27 mouse cellular contexts compared by ENCODE assay signal in genomic region chr15:12763147-12763546, GRCm38 (mm10). TPM values are rescaled to one million over a fixed set of nuclear protein-coding genes. Genes with fewer than 3 reads are reported as not detected.
A peak's percentile ranks its signal among the peaks of the same experiment; 100 is the strongest.
DNase-seq lines count a peak whose midpoint lies in the region; ATAC-seq and TF ChIP-seq lines count a peak whose summit lies in the region.
"Had no signal": no experiment of that assay in that cellular context is flagged by ENCODE, and none has a peak within 500 bp of the region (broad histone marks: within the 10 kb centered on the region; RNA-seq: fewer than 3 reads in every experiment).

No protein-coding gene starts in this region.

- H3K9ac ChIP-seq in forebrain, postnatal 0 days: no peak overlapping the region
- no peak overlapping the region for H3K9ac ChIP-seq in forebrain, embryonic 13.5 days
- no peak overlapping the region for H3K9ac ChIP-seq in kidney, embryonic 14.5 days (ENCODE audit: low read depth, low read length)
- no peak overlapping the region for H3K9ac ChIP-seq in neural tube, embryonic 13.5 days
- H3K9ac ChIP-seq in neural tube, embryonic 15.5 days (replicated peaks): no peak overlapping the region
- no peak overlapping the region for H3K9ac ChIP-seq in limb, embryonic 12.5 days (replicated peaks)
- H3K9ac ChIP-seq: embryonic facial prominence, embryonic 12.5 days; forebrain, embryonic 12.5 days; liver, embryonic 15.5 days; stomach, embryonic 15.5 days had no signal

- DNase-seq in forebrain, postnatal 0 days: peak; percentile 33
- no peak for DNase-seq in kidney, adult 18-20 months
- DNase-seq: adrenal gland, postnatal 36 days; cerebellum, adult 11-12 months; cerebellum, postnatal 14 days; kidney, postnatal 36 days; liver; right cerebral cortex, postnatal 4 days; thymus, postnatal 36 days had no signal

- ATAC-seq in forebrain, postnatal 0 days: peak; percentile 65
- ATAC-seq in forebrain, embryonic 13.5 days: no peak
- ATAC-seq in kidney, embryonic 14.5 days (ENCODE audit: low FRiP score, low TSS enrichment): peak; percentile 72
- 0 out of 2 replicates have a peak, but pooled peaks have one; percentile 12 for ATAC-seq in neural tube, embryonic 13.5 days (ENCODE audit: low read depth)
- no peak for ATAC-seq in neural tube, embryonic 15.5 days (ENCODE audit: low FRiP score)
- ATAC-seq in limb, embryonic 12.5 days (ENCODE audit: insufficient number of reproducible peaks, insufficient read depth, low FRiP score, low TSS enrichment, low read depth): peak; percentile 52; the same call in 1 of the 2 replicates
- no peak for ATAC-seq in megakaryocyte, adult 5-6 weeks (ENCODE audit: poor library complexity, severe bottlenecking)
- ATAC-seq: hindbrain, postnatal 0 days; intestine, embryonic 16.5 days; midbrain, embryonic 16.5 days had no signal

- no peak overlapping the region; the same call in 1 of the 2 replicates for H3K27ac ChIP-seq in forebrain, postnatal 0 days (ENCODE audit: low read depth, low read length)
- H3K27ac ChIP-seq in forebrain, embryonic 13.5 days: no peak overlapping the region
- no peak overlapping the region for H3K27ac ChIP-seq in kidney, embryonic 14.5 days (ENCODE audit: low read depth, low read length)
- H3K27ac ChIP-seq in neural tube, embryonic 13.5 days (replicated peaks): no peak overlapping the region
- H3K27ac ChIP-seq in neural tube, embryonic 15.5 days (replicated peaks): no peak overlapping the region
- H3K27ac ChIP-seq in limb, embryonic 12.5 days: peak overlapping the region; percentile 62
- H3K27ac ChIP-seq: embryonic facial prominence, embryonic 12.5 days; forebrain, embryonic 12.5 days; hindbrain, postnatal 0 days; liver, embryonic 15.5 days; macrophage; midbrain, embryonic 10.5 days; stomach, embryonic 15.5 days had no signal

- no peak overlapping the region for H3K4me2 ChIP-seq in forebrain, postnatal 0 days (ENCODE audit: low read depth)
- H3K4me2 ChIP-seq in forebrain, embryonic 13.5 days: no peak overlapping the region
- H3K4me2 ChIP-seq in kidney, embryonic 14.5 days (replicated peaks; ENCODE audit: low read depth, low read length): no peak overlapping the region
- H3K4me2 ChIP-seq in neural tube, embryonic 13.5 days: no peak overlapping the region
- H3K4me2 ChIP-seq in neural tube, embryonic 15.5 days: no peak overlapping the region
- no peak overlapping the region for H3K4me2 ChIP-seq in limb, embryonic 12.5 days
- H3K4me2 ChIP-seq: embryonic facial prominence, embryonic 12.5 days; forebrain, embryonic 12.5 days; heart, embryonic 11.5 days; liver, embryonic 15.5 days; stomach, embryonic 15.5 days had no signal

- no peak for TF ChIP-seq CTCF in forebrain, postnatal 0 days (IDR thresholded peaks at IDR 0.05; ENCODE audit: low read depth)

- H3K27me3 ChIP-seq in forebrain, postnatal 0 days (ENCODE audit: insufficient read depth, low read length): no peaks in the 10 kb centered on the region
- no peaks in the 10 kb centered on the region for H3K27me3 ChIP-seq in forebrain, embryonic 13.5 days
- H3K27me3 ChIP-seq in kidney, embryonic 14.5 days (ENCODE audit: control insufficient read depth, insufficient read depth, low read length): no peaks in the 10 kb centered on the region
- H3K27me3 ChIP-seq in neural tube, embryonic 13.5 days: no peaks in the 10 kb centered on the region
- H3K27me3 ChIP-seq in neural tube, embryonic 15.5 days (replicated peaks): no peaks in the 10 kb centered on the region
- peaks cover 5% of the 10 kb centered on the region; the same call in 1 of the 2 replicates for H3K27me3 ChIP-seq in limb, embryonic 12.5 days
- H3K27me3 ChIP-seq: embryonic facial prominence, embryonic 12.5 days; forebrain, embryonic 12.5 days; liver, embryonic 15.5 days; stomach, embryonic 15.5 days had no signal

- H3K9me3 ChIP-seq in forebrain, postnatal 0 days (ENCODE audit: low read length): no peaks in the 10 kb centered on the region
- no peaks in the 10 kb centered on the region for H3K9me3 ChIP-seq in forebrain, embryonic 13.5 days (replicated peaks)
- no peaks in the 10 kb centered on the region for H3K9me3 ChIP-seq in kidney, embryonic 14.5 days (ENCODE audit: control insufficient read depth, low read length)
- no peaks in the 10 kb centered on the region for H3K9me3 ChIP-seq in neural tube, embryonic 13.5 days
- H3K9me3 ChIP-seq in neural tube, embryonic 15.5 days (replicated peaks): no peaks in the 10 kb centered on the region
- H3K9me3 ChIP-seq in limb, embryonic 12.5 days: peaks cover 4% of the 10 kb centered on the region; the same call in 1 of the 2 replicates
- H3K9me3 ChIP-seq: embryonic facial prominence, embryonic 12.5 days; forebrain, embryonic 12.5 days; liver, embryonic 15.5 days; midbrain, embryonic 10.5 days; stomach, embryonic 15.5 days had no signal

- whole genome bisulfite sequencing in forebrain, postnatal 0 days: 60% methylated on average over 10 of the region's 10 CpGs
- 69% methylated on average over 10 of the region's 10 CpGs for WGBS in forebrain, embryonic 13.5 days
- 32% methylated on average over 10 of the region's 10 CpGs for WGBS in kidney, embryonic 14.5 days
- 47% methylated on average over 10 of the region's 10 CpGs for WGBS in neural tube, embryonic 13.5 days
- 50% methylated on average over 10 of the region's 10 CpGs for WGBS in neural tube, embryonic 15.5 days
- WGBS in limb, embryonic 12.5 days: 49% methylated on average over 10 of the region's 10 CpGs

- no peaks in the 10 kb centered on the region for H3K36me3 ChIP-seq in forebrain, postnatal 0 days (ENCODE audit: insufficient read depth)
- no peaks in the 10 kb centered on the region for H3K36me3 ChIP-seq in forebrain, embryonic 13.5 days (ENCODE audit: poor library complexity, severe bottlenecking)
- no peaks in the 10 kb centered on the region for H3K36me3 ChIP-seq in kidney, embryonic 14.5 days (ENCODE audit: control insufficient read depth, insufficient read depth, low read length)
- H3K36me3 ChIP-seq in neural tube, embryonic 13.5 days: no peaks in the 10 kb centered on the region
- no peaks in the 10 kb centered on the region for H3K36me3 ChIP-seq in neural tube, embryonic 15.5 days
- no peaks in the 10 kb centered on the region for H3K36me3 ChIP-seq in limb, embryonic 12.5 days
- H3K36me3 ChIP-seq: embryonic facial prominence, embryonic 12.5 days; forebrain, embryonic 12.5 days; liver, embryonic 15.5 days; midbrain, embryonic 10.5 days; stomach, embryonic 15.5 days had no signal

- no peak overlapping the region for H3K4me3 ChIP-seq in forebrain, postnatal 0 days (ENCODE audit: low read depth, low read length)
- H3K4me3 ChIP-seq in forebrain, embryonic 13.5 days: no peak overlapping the region
- H3K4me3 ChIP-seq in kidney, embryonic 14.5 days (ENCODE audit: low read length): no peak overlapping the region
- no peak overlapping the region for H3K4me3 ChIP-seq in neural tube, embryonic 13.5 days
- H3K4me3 ChIP-seq in neural tube, embryonic 15.5 days (replicated peaks): no peak overlapping the region
- H3K4me3 ChIP-seq in limb, embryonic 12.5 days (replicated peaks): no peak overlapping the region
- H3K4me3 ChIP-seq: embryonic facial prominence, embryonic 12.5 days; erythroblast, embryonic 14.5 days; forebrain, embryonic 12.5 days; liver, embryonic 15.5 days; midbrain, embryonic 10.5 days; myocyte; stomach, embryonic 15.5 days had no signal

- no peaks in the 10 kb centered on the region for H3K4me1 ChIP-seq in forebrain, postnatal 0 days (ENCODE audit: insufficient read depth)
- H3K4me1 ChIP-seq in forebrain, embryonic 13.5 days: peaks cover 4% of the 10 kb centered on the region; the same call in 1 of the 2 replicates
- peaks cover 10% of the 10 kb centered on the region; the same call in 1 of the 2 replicates for H3K4me1 ChIP-seq in kidney, embryonic 14.5 days (ENCODE audit: control insufficient read depth, insufficient read depth, low read length)
- H3K4me1 ChIP-seq in neural tube, embryonic 13.5 days (replicated peaks): peaks cover 18% of the 10 kb centered on the region
- 0 out of 2 replicates have a peak, but pooled peaks cover 11% of the 10 kb centered on the region for H3K4me1 ChIP-seq in neural tube, embryonic 15.5 days
- peaks cover 20% of the 10 kb centered on the region for H3K4me1 ChIP-seq in limb, embryonic 12.5 days (replicated peaks)
- H3K4me1 ChIP-seq: forebrain, embryonic 12.5 days; liver, embryonic 15.5 days; stomach, embryonic 15.5 days had no signal

RNA-seq across cellular contexts. Expression of gene Pdzd2, which starts 23.4 kb away (rescaled TPM):
- 18.9 and 27.9 TPM in 2 replicates for total RNA-seq in forebrain, postnatal 0 days (2014; rRNA removed)
- 6.7 and 9.4 TPM in 2 replicates for polyA plus RNA-seq in forebrain, postnatal 0 days (2015; fragmentation: Nextera tagmentation; extraction: Ambion mirVana)
- polyA plus RNA-seq in forebrain, embryonic 13.5 days (2015; fragmentation: Nextera tagmentation; extraction: Ambion mirVana): 3.9 and 5.5 TPM in 2 replicates
- 36.5 and 43.7 TPM in 2 replicates for polyA plus RNA-seq in kidney, embryonic 14.5 days (2014; fragmentation: Nextera tagmentation; extraction: Ambion mirVana)
- 6.0 and 8.7 TPM in 2 replicates for polyA plus RNA-seq in neural tube, embryonic 13.5 days (2015; fragmentation: Nextera tagmentation; extraction: Ambion mirVana)
- polyA plus RNA-seq in neural tube, embryonic 15.5 days (2015; fragmentation: Nextera tagmentation; extraction: Ambion mirVana): 16.7 and 18.2 TPM in 2 replicates
- polyA plus RNA-seq in limb, embryonic 12.5 days (2016; fragmentation: Nextera tagmentation; extraction: Ambion mirVana): 26.2 and 32.5 TPM in 2 replicates
- 0.22 and 1.4 TPM in 2 replicates for total RNA-seq in megakaryocyte, adult 5-6 weeks (2015)
- total RNA-seq in megakaryocyte, adult 5-6 weeks (2017): 0.41 and 0.59 TPM in 2 replicates
- polyA plus RNA-seq: macrophage had no signal

Comparison
In these comparisons a context has a peak if more than half of its experiments do, and no peak if none do; other contexts are left out.
1. ATAC-seq: peak in forebrain, postnatal 0 days (single experiment), kidney, embryonic 14.5 days (single experiment), neural tube, embryonic 13.5 days (single experiment) and limb, embryonic 12.5 days (single experiment); none in forebrain, embryonic 13.5 days (single experiment), neural tube, embryonic 15.5 days (single experiment) and megakaryocyte, adult 5-6 weeks (single experiment).